Mouse (Mus musculus) adrenal gland, postnatal 14 days (tissue): ENCODE results near the gene Vwa5b2. TPM values are rescaled to one million over a fixed set of nuclear protein-coding genes. Genes with fewer than 3 reads are reported as not detected.

ENCODE experiments used
- DNase-seq: peaks from one replicate; pipeline ENCODE4 v3.0.0; 2021; ENCODE audit warnings: mixed read lengths
- long read RNA-seq, 2 experiments: library from polyadenylated mRNA; stranded (forward); transcript quantifications; one replicate each; pipeline ENCODE4 v2.0.0; 2021
- total RNA-seq: library from RNA; stranded (reverse); gene quantifications from 2 replicates; pipeline ENCODE4 v1.2.3, GENCODE M21; 2021

The Vwa5b2 gene
- 1.4 and 2.1 TPM in 2 replicates for total RNA-seq
- long read RNA-seq, experiment 1, partial matches to known transcripts, result 0 of 1 reads
- long read RNA-seq, experiment 1, other reads (novel, unspliced or antisense), result 1 of 1 reads
- long read RNA-seq, experiment 2, partial matches to known transcripts, result 0 of 1 reads
- long read RNA-seq, experiment 2, other reads (novel, unspliced or antisense), result 1 of 1 reads

DNA sequence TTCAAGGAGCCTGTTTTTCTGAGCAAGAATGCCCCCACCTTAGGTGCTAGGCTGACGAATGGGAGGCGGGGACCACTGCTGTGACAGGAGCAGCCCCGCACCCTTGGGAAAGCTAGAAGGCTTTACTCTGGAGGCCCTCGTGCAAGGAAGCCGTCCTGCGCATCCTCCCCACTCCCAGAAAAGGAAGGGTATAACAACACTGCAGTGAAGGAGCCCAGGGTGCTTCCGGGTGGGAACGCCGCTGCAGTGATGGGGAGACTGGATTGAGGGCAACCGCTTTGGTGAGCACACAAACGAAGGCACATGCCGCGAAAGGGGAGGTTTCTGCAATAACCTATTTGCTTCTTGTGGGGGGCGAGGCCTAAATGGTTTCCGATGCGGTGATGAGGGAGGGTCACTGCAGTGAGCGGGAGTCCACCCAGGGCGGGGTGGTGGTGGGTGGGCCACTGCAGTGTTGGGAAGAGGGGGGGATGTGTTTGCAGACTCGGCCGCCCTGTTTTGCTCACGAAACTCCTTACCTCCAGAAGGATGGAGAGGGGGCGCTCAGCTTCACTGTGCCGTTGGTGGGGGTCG, at the start of gene Vwa5b2:
Gene Vwa5b2 (plus strand): TSS at position 106 of the 573 bp plus-strand sequence.
- DNase-seq, result no peak

DNA sequence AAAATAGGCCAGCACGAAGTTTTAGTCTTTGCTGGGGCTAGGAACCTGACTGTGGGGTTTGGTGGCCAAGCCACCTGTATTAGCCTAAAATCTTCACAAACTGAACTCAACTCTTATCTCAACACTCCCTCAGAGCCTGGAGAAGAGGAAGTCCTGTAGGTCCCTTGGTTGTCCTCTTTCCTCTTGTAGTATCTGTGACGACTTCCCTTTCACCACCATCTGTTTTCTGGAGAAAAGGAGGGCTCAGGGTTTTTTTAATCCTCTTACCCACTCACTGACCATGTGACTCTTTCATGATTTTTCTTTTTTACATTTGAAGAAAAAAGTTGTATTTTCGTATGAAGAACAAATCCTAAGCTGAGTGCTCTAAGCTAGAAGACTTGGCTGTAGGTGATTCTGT, 49.6 kb upstream of the Vwa5b2 start:
- no peak for DNase-seq

GRCm38 (mm10) chr16:20540438-20540837, 48.8 kb upstream of the Vwa5b2 start:
- DNase-seq, result peak; percentile 38

DNA sequence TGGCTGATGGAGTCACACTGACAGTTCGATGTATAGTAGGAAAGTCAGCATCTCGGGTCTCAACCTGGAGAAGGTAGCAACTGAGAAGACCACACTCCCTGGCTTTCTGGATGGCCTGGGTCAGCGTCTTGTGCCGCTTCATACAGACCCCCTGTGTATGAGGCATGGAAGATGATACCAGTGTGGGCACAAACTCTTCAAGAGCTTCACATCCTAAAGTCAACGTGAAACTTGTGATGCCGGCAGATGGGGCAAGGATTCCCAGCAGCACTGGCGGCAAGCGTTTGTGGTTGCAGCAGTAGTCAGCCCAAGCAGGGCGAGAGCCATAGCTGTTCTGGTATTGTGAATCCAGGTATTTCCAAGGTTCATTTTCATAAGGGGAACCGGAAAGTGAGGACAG, 43.6 kb upstream of the Vwa5b2 start:
- no peak for DNase-seq

DNA sequence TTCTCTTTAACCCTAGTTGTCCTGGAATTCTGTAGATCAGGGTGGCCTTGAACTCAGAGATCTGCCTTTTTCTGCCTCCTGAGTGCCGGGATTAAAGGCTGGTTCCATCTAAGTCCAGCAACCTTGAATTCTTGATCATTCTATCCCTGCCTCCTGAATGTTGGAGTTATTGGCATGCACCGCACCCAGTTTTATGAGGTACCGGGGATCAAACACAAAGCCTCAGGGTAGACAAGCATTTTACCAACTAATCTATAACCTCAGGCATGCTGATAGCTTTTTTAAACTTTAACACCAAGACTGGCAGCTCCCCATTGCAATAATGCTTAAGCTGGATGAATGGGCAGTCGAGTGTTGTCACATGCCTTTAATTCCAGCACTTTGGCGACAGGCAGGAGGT, 41.8 kb upstream of the Vwa5b2 start:
- DNase-seq, result no peak

- DNase-seq, result peak; percentile 99
These were observed 40.9 kb upstream of the Vwa5b2 start, which contains the start of gene Abcf3 for GRCm38 (mm10) chr16:20548096-20548948. TSS of gene Abcf3 (plus strand) at chr16:20548577.

DNA sequence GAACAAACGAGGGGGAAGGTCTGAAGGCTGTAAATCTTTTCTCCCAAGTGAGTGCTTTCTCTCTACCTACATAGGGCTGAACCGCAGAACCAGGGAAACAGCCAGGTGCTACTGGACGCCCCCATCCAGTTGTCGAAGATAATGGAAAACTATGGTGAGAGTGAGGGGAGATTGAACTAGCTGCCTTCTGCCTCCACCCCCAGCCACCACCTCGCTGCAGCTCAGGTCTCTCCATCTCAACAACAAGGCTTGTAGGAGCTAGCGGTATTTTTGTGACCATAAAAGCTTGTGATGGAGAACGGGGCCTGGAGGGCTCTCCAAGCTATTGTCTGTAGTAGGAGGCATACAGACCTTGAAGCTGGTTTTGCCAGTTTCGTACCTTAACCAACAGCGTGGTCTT, 40.1 kb upstream of the Vwa5b2 start:
- DNase-seq, result no peak

- no peak for DNase-seq
These were observed 37.6 kb upstream of the Vwa5b2 start for GRCm38 (mm10) chr16:20551691-20552090.

GRCm38 (mm10) chr16:20552594-20552993, 36.7 kb upstream of the Vwa5b2 start:
- no peak for DNase-seq

DNA sequence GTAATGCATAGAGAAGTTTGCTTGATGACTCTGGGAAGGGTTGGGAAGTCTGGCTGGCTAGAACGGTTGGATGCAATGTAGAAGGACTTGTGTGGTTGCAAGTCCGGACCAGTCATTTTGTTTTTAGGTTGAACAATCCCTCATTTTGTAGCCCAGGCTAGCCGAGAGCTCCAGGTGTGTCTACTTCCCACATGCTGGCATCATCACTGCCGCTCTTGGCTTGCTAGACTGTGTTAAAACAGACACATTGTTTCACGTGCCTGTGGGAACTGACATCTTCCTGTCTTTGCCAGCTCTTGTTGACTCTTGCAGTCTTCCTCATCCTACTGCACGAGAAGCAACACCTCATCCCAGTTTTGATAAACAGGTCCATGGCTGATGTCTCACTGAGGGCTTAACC, 34.3 kb upstream of the Vwa5b2 start:
- no peak for DNase-seq

- no peak for DNase-seq
These were observed 31.9 kb upstream of the Vwa5b2 start for GRCm38 (mm10) chr16:20557381-20557780.

GRCm38 (mm10) chr16:20565075-20565474, 24.2 kb upstream of the Vwa5b2 start:
- DNase-seq, result no peak

DNA sequence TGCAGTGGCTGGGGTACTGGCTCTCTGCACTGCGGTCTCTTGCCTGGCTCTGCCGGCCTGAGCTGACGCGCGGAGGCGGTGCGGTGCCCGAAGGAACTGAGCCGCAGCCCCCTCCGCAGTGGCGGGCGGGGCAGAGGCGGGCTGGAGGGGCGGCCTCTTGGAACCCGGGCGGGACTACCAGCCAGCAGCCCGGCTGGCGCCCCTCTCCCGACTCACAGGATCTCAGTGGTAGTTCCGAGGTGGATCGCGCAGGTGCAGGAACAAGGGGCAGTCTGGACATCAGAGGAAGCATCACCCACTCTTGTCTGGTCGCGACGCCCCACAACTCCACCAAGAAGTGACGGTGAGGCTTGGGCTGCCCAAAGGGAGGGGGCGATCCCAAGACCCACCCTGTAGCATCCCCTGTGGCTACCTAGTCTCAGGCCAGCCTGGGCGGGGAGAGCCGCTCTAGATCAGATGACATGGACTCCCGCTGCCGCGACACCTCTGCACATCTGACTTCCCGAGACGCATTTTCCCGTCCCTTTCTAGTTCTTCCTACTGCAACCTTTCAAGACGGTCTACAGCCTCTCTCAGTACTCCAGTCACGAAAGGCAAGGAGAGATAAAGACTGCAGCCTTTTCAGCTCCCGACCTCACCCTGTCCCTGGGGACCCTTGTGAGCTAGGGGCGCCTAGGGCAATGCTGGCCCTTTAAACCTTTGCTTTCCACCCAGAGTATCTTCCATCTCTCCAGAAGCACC, 838 bp downstream of the Vwa5b2 start:
- DNase-seq, result peak; percentile 45

DNA sequence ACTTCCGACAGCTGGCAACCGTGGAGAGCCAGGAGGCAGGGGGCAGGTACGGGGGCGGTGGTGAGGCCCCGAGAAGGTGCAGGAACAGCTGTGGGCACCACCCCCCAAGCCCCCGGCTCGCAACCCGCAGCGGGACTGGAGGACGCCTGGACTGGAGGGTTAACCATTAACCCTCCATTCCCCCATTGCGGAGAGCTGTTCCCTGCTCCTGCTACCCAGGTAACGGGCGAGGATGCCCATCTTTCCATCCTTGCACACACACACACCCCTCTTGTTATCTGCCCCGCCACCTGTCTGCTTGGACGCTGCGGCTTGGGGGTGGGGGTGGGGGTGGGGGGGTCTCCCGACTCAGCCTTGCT, 1.4 kb downstream of the Vwa5b2 start:
- no peak for DNase-seq

GRCm38 (mm10) chr16:20591076-20591705, 1.9 kb downstream of the Vwa5b2 start:
- peak; percentile 12 for DNase-seq

DNA sequence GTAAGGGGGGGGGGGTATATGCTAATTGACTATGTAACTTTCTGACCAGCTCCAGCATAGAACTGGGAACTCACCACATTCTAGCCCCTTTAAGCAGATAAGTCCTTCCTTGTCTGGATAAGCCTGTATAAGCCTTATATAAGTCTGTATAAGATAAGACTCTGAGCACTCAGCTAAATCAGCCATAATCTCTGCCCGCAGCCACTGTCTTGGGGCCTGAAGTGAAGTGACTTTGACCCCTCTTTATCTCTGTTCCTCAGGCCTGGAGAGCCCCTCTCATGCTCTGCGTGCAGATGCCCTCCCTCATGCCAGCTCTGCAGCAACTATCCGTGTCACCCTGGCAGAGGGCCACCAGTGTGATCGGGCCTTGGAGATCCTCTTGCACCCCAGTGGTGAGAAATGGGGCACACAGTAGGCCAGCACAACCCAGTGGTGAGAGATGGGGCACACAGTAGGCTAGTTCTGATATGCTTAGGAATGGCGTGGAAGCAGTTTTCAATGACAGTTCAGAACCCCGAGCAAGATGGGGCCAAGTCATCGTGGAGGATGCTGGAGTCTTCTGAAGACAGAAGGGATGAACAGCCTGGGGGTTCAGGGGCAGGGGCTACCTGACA, 5.9 kb downstream of the Vwa5b2 start:
- DNase-seq, result no peak

GRCm38 (mm10) chr16:20595737-20596136, 6.5 kb downstream of the Vwa5b2 start:
- DNase-seq, result no peak

- DNase-seq, result no peak
These were observed 7.6 kb downstream of the Vwa5b2 start for GRCm38 (mm10) chr16:20596687-20597441.

DNA sequence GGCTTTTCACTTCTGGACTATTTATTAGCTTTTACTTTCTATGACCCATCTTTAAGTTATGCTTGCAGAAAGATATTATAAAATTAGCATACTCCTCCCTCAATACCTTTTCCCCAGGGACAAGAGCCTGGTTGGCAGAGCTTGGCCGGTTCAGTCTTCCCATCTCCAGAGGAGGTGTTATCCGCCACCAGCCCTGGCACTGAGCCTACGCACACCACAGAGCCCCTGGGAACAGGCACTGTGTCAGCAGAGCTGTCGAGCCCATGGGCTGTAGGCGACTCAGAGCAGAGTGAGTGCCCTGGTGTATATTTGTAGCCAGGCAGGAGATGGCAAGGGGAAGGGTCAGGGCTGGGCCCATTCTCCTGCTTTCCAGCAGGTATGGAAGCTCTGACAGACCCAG, 11.2 kb downstream of the Vwa5b2 start:
- no peak for DNase-seq

GRCm38 (mm10) chr16:20604705-20605104, 15.4 kb downstream of the Vwa5b2 start:
- DNase-seq, result no peak
